8 mouse cellular contexts compared by ENCODE assay signal in genomic region chr4:62591326-62591725, GRCm38 (mm10). TPM values are rescaled to one million over a fixed set of nuclear protein-coding genes. Genes with fewer than 3 reads are reported as not detected.
DNase-seq lines count a peak whose midpoint lies in the region; ATAC-seq lines count a peak whose summit lies in the region.

No protein-coding gene starts in this region.

- ATAC-seq in heart, embryonic 13.5 days (ENCODE audit: extremely low read depth, insufficient number of reproducible peaks, low FRiP score, low TSS enrichment): peak; percentile 46; the same call in 1 of the 2 replicates

- no peaks in the 10 kb centered on the region for H3K36me3 ChIP-seq in heart, embryonic 13.5 days

- no peak overlapping the region for H3K4me3 ChIP-seq in heart, embryonic 13.5 days

- no peaks in the 10 kb centered on the region for H3K9me3 ChIP-seq in heart, embryonic 13.5 days

- DNase-seq in right cerebral cortex, postnatal 10 days (ENCODE audit: low spot score in 2 of 2): peak; percentile 46 to 47
- no peak for DNase-seq in right cerebral cortex, postnatal 14 days
- DNase-seq in kidney, postnatal 14 days: peak; percentile 59
- peak; percentile 34 for DNase-seq in ovary, postnatal 36 days (ENCODE audit: low spot score)
- no peak for DNase-seq in c-Kit-positive CD71-positive TER-119-positive erythroid progenitor cells, embryonic 14.5 days (ENCODE audit: low spot score)
- DNase-seq in urinary bladder, postnatal 4 days (ENCODE audit: low spot score in 2 of 2): no peak
- no peak for DNase-seq in layer of hippocampus, postnatal 36 days

- 3% methylated on average over 11 of the region's 11 CpGs for WGBS in heart, embryonic 13.5 days

- H3K27ac ChIP-seq in heart, embryonic 13.5 days (replicated peaks): peak overlapping the region; percentile 81

- H3K4me1 ChIP-seq in heart, embryonic 13.5 days: peaks cover 20% of the 10 kb centered on the region

- 0 out of 2 replicates have a peak overlapping the region, but pooled peaks have one; percentile 56 for H3K9ac ChIP-seq in heart, embryonic 13.5 days

- peak overlapping the region; percentile 31 for H3K4me2 ChIP-seq in heart, embryonic 13.5 days

- H3K27me3 ChIP-seq in heart, embryonic 13.5 days (replicated peaks): peaks cover 72% of the 10 kb centered on the region

RNA-seq across cellular contexts. Expression of gene Rgs3, which starts 31.7 kb away (rescaled TPM):
- polyA plus RNA-seq in heart, embryonic 13.5 days (2015; fragmentation: Nextera tagmentation; extraction: Ambion mirVana): 62.2 and 64.8 TPM in 2 replicates
- total RNA-seq in layer of hippocampus, postnatal 36 days (2021): 10 to 100 TPM; 14.8 to 19.8 TPM

Comparison
In these comparisons a context has a peak if more than half of its experiments do, and no peak if none do; other contexts are left out.
1. DNase-seq: peak in right cerebral cortex, postnatal 10 days (2 of 2), kidney, postnatal 14 days (single experiment) and ovary, postnatal 36 days (single experiment); none in right cerebral cortex, postnatal 14 days (single experiment), c-Kit-positive CD71-positive TER-119-positive erythroid progenitor cells, embryonic 14.5 days (single experiment), urinary bladder, postnatal 4 days (0 of 2) and layer of hippocampus, postnatal 36 days (0 of 2).